Mouse (Mus musculus) myocyte (in vitro differentiated cells): ENCODE results near the gene Col4a2. TPM values are rescaled to one million over a fixed set of nuclear protein-coding genes. Genes with fewer than 3 reads are reported as not detected.

Source experiments
- H3K27me3 ChIP-seq: one replicate; pipeline ENCODE4 v1.6.1; 2011; ENCODE audit not compliant: control insufficient read depth, insufficient read depth, insufficient read length
- H3K36me3 ChIP-seq: one replicate; pipeline ENCODE4 v1.6.1; 2011; ENCODE audit not compliant: control insufficient read depth, insufficient read depth
- H3K4me2 ChIP-seq: one replicate; pipeline ENCODE4 v1.6.1; 2011; ENCODE audit warnings: low read depth, control low read depth
- H3K4me3 ChIP-seq: one replicate; pipeline ENCODE4 v1.5.1; 2011; ENCODE audit warnings: mild to moderate bottlenecking, control low read depth, moderate library complexity
- H3K79me2 ChIP-seq: one replicate; pipeline ENCODE4 v1.6.1; 2011; ENCODE audit not compliant: control insufficient read depth, insufficient read depth
- H3ac ChIP-seq: one replicate; pipeline ENCODE4 v1.6.1; 2011; ENCODE audit not compliant: control insufficient read depth, insufficient read length
- CEBPB ChIP-seq: IDR thresholded peaks from 2 replicates; pipeline ENCODE4 v1.6.1; 2011; ENCODE audit warnings: mild to moderate bottlenecking, moderate library complexity; ENCODE audit not compliant: poor library complexity, insufficient read depth, severe bottlenecking
- E2F4 ChIP-seq: IDR thresholded peaks from one replicate; pipeline ENCODE4 v1.6.1; 2011; ENCODE audit warnings: mild to moderate bottlenecking, control low read depth, moderate library complexity; ENCODE audit not compliant: insufficient read depth
- MAX ChIP-seq: IDR thresholded peaks from one replicate; pipeline ENCODE4 v1.6.1; 2011; ENCODE audit warnings: low read depth, mild to moderate bottlenecking, control low read depth
- MYOD1 ChIP-seq, 3 experiments: IDR thresholded peaks; one replicate each; pipeline ENCODE4 v1.6.1; 2011; ENCODE audit warnings: control low read depth in 2 of 3, low read depth in 2 of 3, mild to moderate bottlenecking in 2 of 3, moderate library complexity in 1 of 3; ENCODE audit not compliant: insufficient read length in 2 of 3, control insufficient read depth in 1 of 3
- MYOG ChIP-seq, 3 experiments: IDR thresholded peaks; one replicate each; pipeline ENCODE4 v1.6.1; 2011; ENCODE audit warnings: control low read depth in 2 of 3, low read depth in 2 of 3, mild to moderate bottlenecking in 2 of 3; ENCODE audit not compliant: insufficient read length in 2 of 3, control insufficient read depth in 1 of 3, insufficient read depth in 1 of 3
- POLR2A ChIP-seq: IDR thresholded peaks from one replicate; pipeline ENCODE4 v1.6.1; 2011; ENCODE audit warnings: low read depth, mild to moderate bottlenecking, control low read depth, moderate library complexity; ENCODE audit not compliant: insufficient read length
- POLR2AphosphoS2 ChIP-seq: IDR thresholded peaks from one replicate; pipeline ENCODE4 v1.6.1; 2011; ENCODE audit warnings: low read depth, control low read depth; ENCODE audit not compliant: insufficient read length
- REST ChIP-seq: IDR thresholded peaks from one replicate; pipeline ENCODE4 v1.6.1; 2011; ENCODE audit warnings: mild to moderate bottlenecking, control low read depth, moderate library complexity; ENCODE audit not compliant: insufficient read depth, insufficient read length
- SRF ChIP-seq: IDR thresholded peaks from one replicate; pipeline ENCODE4 v1.6.1; 2011; ENCODE audit warnings: low read depth; ENCODE audit not compliant: control insufficient read depth, insufficient read length
- TCF12 ChIP-seq: IDR thresholded peaks from one replicate; pipeline ENCODE4 v1.6.1; 2011; ENCODE audit warnings: mild to moderate bottlenecking, control low read depth; ENCODE audit not compliant: poor library complexity, insufficient read depth, severe bottlenecking
- TCF3 ChIP-seq: IDR thresholded peaks from one replicate; pipeline ENCODE4 v1.6.1; 2011; ENCODE audit warnings: low read depth, control low read depth; ENCODE audit not compliant: insufficient read length
- USF1 ChIP-seq: IDR thresholded peaks from one replicate; pipeline ENCODE4 v1.6.1; 2011; ENCODE audit warnings: low read depth, mild to moderate bottlenecking, control low read depth, moderate library complexity
- polyA plus RNA-seq: library from polyadenylated mRNA; unstranded; fragments of >200 nt; fragmentation: generic; extraction: Trizol; gene quantifications from one replicate; pipeline ENCODE4 v1.2.1, GENCODE M21; 2012; ENCODE audit warnings: missing spikeins

The Col4a2 gene
- polyA plus RNA-seq, 1 experiment = 47.3 TPM

DNA sequence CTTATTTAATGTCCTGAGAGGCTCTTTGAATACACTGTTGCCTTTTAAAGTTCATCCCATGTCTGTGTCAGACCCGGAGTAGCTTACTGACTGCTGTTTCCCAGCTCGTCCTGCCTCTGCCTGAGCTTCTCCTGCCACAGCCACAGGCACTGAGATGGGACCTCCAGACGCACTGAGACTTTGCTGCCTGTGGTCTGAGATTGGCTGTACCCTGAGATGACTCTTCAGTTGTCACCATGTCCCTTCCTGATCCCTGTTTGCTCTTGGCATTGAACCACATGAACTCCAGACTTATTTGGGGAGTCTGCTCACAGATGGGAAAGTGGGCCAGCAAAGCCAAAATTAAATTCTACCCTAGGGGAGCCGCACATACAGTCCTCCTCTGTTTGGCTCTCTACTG is 54.1 kb downstream of the Col4a2 start:
- TF ChIP-seq USF1 (no peak), MYOG (IDR thresholded peaks at IDR 0.05; ENCODE audit: control insufficient read depth in 1 of 3, insufficient read depth in 1 of 3, insufficient read length in 2 of 3, low read depth in 2 of 3) (no peak), MAX (no peak), E2F4 (no peak), CEBPB (no peak), MYOD1 (IDR thresholded peaks at IDR 0.05; ENCODE audit: control insufficient read depth in 1 of 3, insufficient read length in 2 of 3, low read depth in 2 of 3) (no peak), REST (no peak), POLR2A (no peak), POLR2AphosphoS2 (no peak), TCF3 (no peak), TCF12 (no peak), SRF (no peak)
- H3K4me3 ChIP-seq = no peak overlapping the region
- H3K4me2 ChIP-seq = no peak overlapping the region
- no peak overlapping the region for H3ac ChIP-seq
- H3K79me2 ChIP-seq = no peaks in the 10 kb centered on the region
- no peaks in the 10 kb centered on the region for H3K36me3 ChIP-seq
- H3K27me3 ChIP-seq = no peaks in the 10 kb centered on the region

DNA sequence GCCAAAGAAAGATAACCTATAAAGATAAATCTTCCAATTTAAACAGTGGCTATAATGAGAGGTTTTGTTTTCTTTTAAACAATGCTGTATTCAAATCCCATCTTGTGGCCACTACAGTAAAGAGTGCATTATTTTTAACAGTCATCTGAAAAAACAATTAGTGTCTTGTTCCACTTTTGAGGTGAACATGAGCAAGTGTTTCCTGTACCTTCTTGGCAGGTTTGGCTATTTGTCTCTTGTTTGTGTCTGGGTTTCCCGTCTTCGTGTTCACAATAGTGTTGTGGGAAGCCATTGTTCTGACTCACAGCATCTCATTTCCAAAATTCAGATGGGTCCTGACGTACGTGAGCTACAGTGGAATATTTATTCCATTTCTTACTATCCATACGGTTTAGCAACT is 55.1 kb downstream of the Col4a2 start:
- Histone ChIP-seq H3ac (no peak overlapping the region), H3K79me2 (no peaks in the 10 kb centered on the region), H3K27me3 (no peaks in the 10 kb centered on the region), H3K4me3 (no peak overlapping the region), H3K4me2 (no peak overlapping the region), H3K36me3 (no peaks in the 10 kb centered on the region)
- TF ChIP-seq MYOD1 (IDR thresholded peaks at IDR 0.05; ENCODE audit: control insufficient read depth in 1 of 3, insufficient read length in 2 of 3, low read depth in 2 of 3) (no peak), USF1 (no peak), CEBPB (no peak)

DNA sequence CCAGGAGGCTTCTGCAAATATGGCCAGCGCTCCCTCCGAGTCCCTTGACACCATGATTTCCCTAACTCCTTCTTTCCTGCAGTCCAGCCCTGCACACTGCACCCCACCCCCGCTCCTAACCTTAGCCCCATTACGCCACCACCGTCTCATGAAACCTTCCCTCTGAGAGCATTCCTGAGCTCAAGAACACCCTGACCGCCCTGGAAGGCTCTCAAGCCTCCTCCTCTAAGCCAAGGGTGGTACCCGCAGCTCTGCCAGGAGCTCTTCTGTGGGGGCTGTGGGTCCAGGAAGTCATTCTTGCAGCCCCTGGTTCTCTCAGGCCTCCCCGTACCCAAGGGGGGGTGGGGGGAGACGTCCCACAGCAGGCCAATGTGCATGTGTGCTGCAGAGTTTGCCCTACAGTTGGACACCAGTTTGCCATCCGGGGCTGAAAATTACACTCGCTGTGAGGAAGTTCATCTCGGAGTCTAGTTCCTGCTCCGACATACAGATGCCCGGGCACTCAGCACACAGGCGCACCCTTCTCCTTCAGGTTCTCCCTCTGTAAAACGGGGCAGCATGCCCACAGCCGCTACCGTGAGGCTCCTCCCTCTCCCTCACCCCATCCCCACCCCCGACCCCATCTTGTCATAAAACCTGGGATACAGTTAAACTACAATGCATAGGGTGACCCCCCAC is 57.1 kb downstream of the Col4a2 start:
- Histone ChIP-seq H3ac (no peak overlapping the region), H3K4me3 (no peak overlapping the region), H3K27me3 (no peaks in the 10 kb centered on the region), H3K36me3 (no peaks in the 10 kb centered on the region), H3K79me2 (no peaks in the 10 kb centered on the region), H3K4me2 (no peak overlapping the region)
- TF ChIP-seq MAX = no peak
- TF ChIP-seq MYOD1 (IDR thresholded peaks at IDR 0.05; ENCODE audit: control insufficient read depth in 1 of 3, insufficient read length in 2 of 3, low read depth in 2 of 3) = no peak
- no peak for TF ChIP-seq REST
- no peak for TF ChIP-seq USF1
- TF ChIP-seq CEBPB = no peak
- no peak for TF ChIP-seq E2F4
- no peak for TF ChIP-seq POLR2A
- no peak for TF ChIP-seq TCF3
- TF ChIP-seq SRF = no peak
- TF ChIP-seq MYOG (IDR thresholded peaks at IDR 0.05; ENCODE audit: control insufficient read depth in 1 of 3, insufficient read depth in 1 of 3, insufficient read length in 2 of 3, low read depth in 2 of 3) = no peak
- no peak for TF ChIP-seq TCF12

DNA sequence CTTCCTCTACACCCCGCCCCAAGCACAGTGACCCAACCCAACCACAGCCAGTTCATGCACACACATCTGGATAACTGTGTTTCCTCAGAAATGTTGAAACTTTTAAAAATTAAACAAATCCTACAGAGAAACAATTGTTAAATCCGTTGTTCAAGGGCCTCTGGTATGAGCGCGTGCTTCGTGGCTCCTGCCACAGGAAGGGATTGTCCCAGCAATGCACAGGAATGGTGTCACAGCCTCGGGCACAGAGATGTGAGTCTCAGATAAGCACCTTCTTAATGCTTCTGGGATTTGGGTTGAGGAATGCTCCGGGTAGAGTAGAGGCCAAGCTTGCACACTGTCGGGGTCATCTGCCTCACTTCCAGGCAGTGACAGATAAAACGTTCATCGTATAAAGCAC is 58.7 kb downstream of the Col4a2 start:
- Histone ChIP-seq H3K36me3 (no peaks in the 10 kb centered on the region), H3ac (no peak overlapping the region), H3K79me2 (no peaks in the 10 kb centered on the region), H3K27me3 (no peaks in the 10 kb centered on the region), H3K4me3 (no peak overlapping the region), H3K4me2 (peak overlapping the region; percentile 81)
- TF ChIP-seq MAX (no peak), TCF12 (no peak), REST (no peak), USF1 (no peak), POLR2AphosphoS2 (no peak), POLR2A (no peak), CEBPB (no peak), MYOG (IDR thresholded peaks at IDR 0.05; ENCODE audit: control insufficient read depth in 1 of 3, insufficient read depth in 1 of 3, insufficient read length in 2 of 3, low read depth in 2 of 3) (no peak), E2F4 (no peak), MYOD1 (IDR thresholded peaks at IDR 0.05; ENCODE audit: control insufficient read depth in 1 of 3, insufficient read length in 2 of 3, low read depth in 2 of 3) (no peak), SRF (no peak), TCF3 (no peak)

DNA sequence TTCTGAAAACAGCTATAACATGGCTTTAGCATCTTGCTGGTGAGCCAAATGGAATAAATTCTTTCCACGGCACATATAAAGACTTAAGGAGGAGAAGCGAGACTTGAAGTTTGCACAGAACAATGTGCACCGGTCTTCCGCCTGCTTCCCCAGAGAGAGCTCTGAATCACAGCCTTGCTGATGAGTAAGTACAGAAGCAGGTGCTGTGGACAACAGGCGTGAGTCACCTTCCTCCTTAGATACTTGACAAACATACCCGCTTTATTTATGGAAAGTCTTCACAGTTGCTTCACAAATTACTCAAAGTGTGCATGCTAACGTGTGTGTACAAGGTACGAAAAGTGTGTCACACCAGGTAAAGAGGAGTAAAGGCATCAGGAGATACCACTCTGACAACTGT is 59.5 kb downstream of the Col4a2 start:
- no peaks in the 10 kb centered on the region for H3K27me3 ChIP-seq
- no peak overlapping the region for H3K4me3 ChIP-seq
- TF ChIP-seq MYOD1 (IDR thresholded peaks at IDR 0.05; ENCODE audit: control insufficient read depth in 1 of 3, insufficient read length in 2 of 3, low read depth in 2 of 3) (peak; percentile 73 to 97 (median 94)), POLR2AphosphoS2 (no peak), TCF3 (peak; percentile 46), MAX (peak; percentile 52), CEBPB (peak; percentile 29; the same call in 1 of the 2 replicates), MYOG (IDR thresholded peaks at IDR 0.05; ENCODE audit: control insufficient read depth in 1 of 3, insufficient read depth in 1 of 3, insufficient read length in 2 of 3, low read depth in 2 of 3) (peak in 2 of 3 experiments; percentile 54 to 85), USF1 (no peak), POLR2A (no peak), SRF (no peak), TCF12 (peak; percentile 83)
- H3K36me3 ChIP-seq = no peaks in the 10 kb centered on the region
- H3ac ChIP-seq = no peak overlapping the region
- H3K4me2 ChIP-seq = peak overlapping the region; percentile 81
- H3K79me2 ChIP-seq = no peaks in the 10 kb centered on the region
